Mouse (Mus musculus) liver, embryonic 14 days (tissue): ENCODE measurements around the gene Gm21863. TPM values are rescaled to one million over a fixed set of nuclear protein-coding genes. Genes with fewer than 3 reads are reported as not detected.

Experiments
- polyA plus RNA-seq: library from polyadenylated mRNA; depleted of rRNA; stranded (reverse); fragments of >200 nt; gene quantifications from 2 replicates; pipeline ENCODE4 v1.2.3, GENCODE M21; 2012; rRNA removed

Gm21863 gene
- polyA plus RNA-seq: not detected in 2 replicates

GRCm38 (mm10) chr12:19953869-19954555 is at the start of gene Gm21863:
TSS of gene Gm21863 (plus strand) at chr12:19954505.

